Mouse (Mus musculus) bone marrow macrophage, adult 2 months (primary cell): ENCODE measurements around the gene Abhd12. TPM values are rescaled to one million over a fixed set of nuclear protein-coding genes. Genes with fewer than 3 reads are reported as not detected.

ENCODE experiments used
- H3K27ac ChIP-seq: 2 replicates; pipeline ENCODE4 v1.5.1; 2012; ENCODE audit warnings: low read depth, low read length; ENCODE audit not compliant: insufficient read depth
- H3K4me1 ChIP-seq: 2 replicates; pipeline ENCODE4 v1.6.1; 2012; ENCODE audit warnings: low read length; ENCODE audit not compliant: control insufficient read depth, insufficient read depth
- H3K4me3 ChIP-seq: 2 replicates; pipeline ENCODE4 v1.5.1; 2012; ENCODE audit warnings: mild to moderate bottlenecking, low read length, moderate library complexity; ENCODE audit not compliant: insufficient read depth
- CTCF ChIP-seq: IDR thresholded peaks from 2 replicates; pipeline ENCODE4 v1.5.1; 2012; ENCODE audit warnings: low read depth, mild to moderate bottlenecking, low read length, moderate library complexity
- POLR2A ChIP-seq: IDR thresholded peaks from 2 replicates; pipeline ENCODE4 v1.6.1; 2012; ENCODE audit warnings: mild to moderate bottlenecking, low read depth, low read length, borderline replicate concordance
- polyA plus RNA-seq: library from polyadenylated mRNA; stranded (reverse); fragments of >200 nt; gene quantifications from 2 replicates; pipeline ENCODE4 v1.2.4, GENCODE M21; 2012; ENCODE audit not compliant: missing spikeins, insufficient read depth, insufficient read length

Abhd12 gene
- polyA plus RNA-seq, 1 experiment, result 430 TPM

DNA sequence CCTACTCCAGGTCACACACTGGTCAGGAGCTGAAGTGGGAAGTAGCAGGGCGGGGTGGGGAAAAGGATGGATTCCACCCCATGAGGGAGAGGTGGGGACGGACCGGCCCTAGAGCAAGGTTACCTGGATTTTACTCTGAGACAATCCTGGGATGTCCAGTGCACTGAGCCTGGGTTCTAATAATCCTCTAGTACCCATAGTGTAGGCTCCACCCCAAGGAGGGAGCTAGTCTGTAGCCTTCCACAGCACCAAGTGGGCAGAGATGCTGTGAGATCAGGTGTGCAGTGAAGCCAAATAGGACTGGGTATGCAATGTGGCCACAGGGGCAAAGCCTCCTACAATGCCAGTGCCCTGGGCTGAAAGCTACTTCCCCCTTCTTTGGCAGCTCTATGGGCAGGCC, 66.8 kb downstream of the Abhd12 start:
- no peak for TF ChIP-seq CTCF
- TF ChIP-seq POLR2A, result no peak
- Histone ChIP-seq H3K27ac (peak overlapping the region; percentile 99), H3K4me3 (no peak overlapping the region), H3K4me1 (peaks cover 53% of the 10 kb centered on the region)

DNA sequence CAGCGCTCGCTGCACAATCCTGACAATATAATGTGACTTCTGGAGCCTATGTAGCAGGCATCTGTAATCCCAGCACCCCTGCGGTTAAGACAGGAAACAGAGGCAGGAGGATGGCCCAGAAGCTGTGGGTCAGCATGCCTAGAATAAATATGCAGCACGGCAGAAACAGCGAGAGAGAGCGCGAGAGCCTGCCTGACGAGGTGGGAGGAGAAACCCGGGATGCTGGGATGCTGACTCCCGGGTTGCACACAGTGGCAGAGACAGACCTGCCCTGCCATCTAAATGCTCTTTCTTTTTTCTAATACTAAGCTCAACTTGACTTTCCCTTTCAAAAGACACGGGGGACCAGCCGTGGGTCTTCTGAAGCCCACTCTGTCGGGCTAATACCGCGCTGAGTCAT, 67.6 kb downstream of the Abhd12 start:
- no peak for TF ChIP-seq POLR2A
- TF ChIP-seq CTCF, result no peak
- peak overlapping the region; percentile 99 for H3K27ac ChIP-seq
- no peak overlapping the region for H3K4me3 ChIP-seq
- H3K4me1 ChIP-seq, result peaks cover 53% of the 10 kb centered on the region

DNA sequence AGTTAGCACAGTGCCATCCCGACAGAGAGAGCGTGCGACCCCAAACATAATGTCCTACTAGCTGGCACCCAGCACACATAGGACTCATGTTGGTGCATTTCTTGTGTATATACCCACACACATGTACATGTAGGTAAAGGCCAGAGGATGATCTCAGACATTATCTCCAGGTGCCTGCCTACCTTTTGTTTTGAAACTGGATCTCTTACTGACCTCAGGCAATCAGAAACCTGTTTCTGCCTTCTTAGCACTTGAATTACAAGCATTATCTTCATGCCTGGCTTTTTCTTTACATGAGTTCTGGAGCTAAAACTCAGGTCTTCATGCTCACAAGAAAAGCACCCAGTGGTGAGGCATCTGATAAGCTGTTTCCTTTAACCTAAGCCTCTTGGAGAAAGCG, 68.6 kb downstream of the Abhd12 start:
- H3K27ac ChIP-seq, result peak overlapping the region; percentile 80
- peaks cover 58% of the 10 kb centered on the region for H3K4me1 ChIP-seq
- no peak overlapping the region for H3K4me3 ChIP-seq
- TF ChIP-seq POLR2A, result no peak
- no peak for TF ChIP-seq CTCF

DNA sequence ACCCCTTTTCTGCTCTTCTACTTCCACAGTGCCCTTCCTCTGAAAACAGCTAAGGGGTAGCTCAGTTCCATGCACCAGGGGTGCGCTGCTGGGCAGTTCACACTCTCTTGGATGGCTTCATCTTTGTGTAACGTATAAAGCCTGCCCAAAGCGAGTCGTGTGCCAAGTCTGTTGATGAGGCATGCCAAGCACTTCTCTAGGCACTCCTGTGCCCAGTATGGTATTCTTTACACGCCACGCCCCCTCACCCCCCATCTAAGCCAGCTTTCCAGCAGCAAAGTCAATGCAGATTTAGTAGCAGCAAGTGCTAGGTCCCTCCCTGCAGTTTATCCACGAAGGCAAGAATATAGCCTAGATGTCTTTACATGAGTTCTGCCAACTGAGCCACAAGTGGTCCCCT, 69.9 kb downstream of the Abhd12 start:
- no peak overlapping the region for H3K27ac ChIP-seq
- peaks cover 62% of the 10 kb centered on the region for H3K4me1 ChIP-seq
- no peak for TF ChIP-seq CTCF
- no peak overlapping the region for H3K4me3 ChIP-seq

DNA sequence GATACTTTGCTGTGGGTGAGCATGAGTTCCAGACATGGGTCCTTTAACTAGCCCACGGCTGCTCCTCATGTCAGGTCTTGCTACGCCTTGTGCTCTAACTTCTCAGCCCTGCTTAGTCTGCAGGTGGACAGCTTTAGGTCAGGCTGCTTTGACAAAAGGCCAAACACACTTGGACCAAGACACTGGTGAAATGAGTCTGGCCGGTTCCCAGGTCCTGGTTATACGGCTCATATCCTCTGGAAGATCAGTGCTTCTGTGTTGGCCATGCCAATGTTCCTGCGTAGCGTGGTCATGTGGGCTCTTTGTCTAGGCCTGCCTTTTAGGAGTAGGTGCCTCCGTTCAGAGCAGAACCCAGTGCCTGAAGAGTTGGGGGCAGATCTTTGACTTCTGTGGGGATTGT, 72.5 kb downstream of the Abhd12 start:
- H3K4me3 ChIP-seq, result no peak overlapping the region
- TF ChIP-seq CTCF, result no peak
- no peak for TF ChIP-seq POLR2A
- peak overlapping the region; percentile 95 for H3K27ac ChIP-seq

DNA sequence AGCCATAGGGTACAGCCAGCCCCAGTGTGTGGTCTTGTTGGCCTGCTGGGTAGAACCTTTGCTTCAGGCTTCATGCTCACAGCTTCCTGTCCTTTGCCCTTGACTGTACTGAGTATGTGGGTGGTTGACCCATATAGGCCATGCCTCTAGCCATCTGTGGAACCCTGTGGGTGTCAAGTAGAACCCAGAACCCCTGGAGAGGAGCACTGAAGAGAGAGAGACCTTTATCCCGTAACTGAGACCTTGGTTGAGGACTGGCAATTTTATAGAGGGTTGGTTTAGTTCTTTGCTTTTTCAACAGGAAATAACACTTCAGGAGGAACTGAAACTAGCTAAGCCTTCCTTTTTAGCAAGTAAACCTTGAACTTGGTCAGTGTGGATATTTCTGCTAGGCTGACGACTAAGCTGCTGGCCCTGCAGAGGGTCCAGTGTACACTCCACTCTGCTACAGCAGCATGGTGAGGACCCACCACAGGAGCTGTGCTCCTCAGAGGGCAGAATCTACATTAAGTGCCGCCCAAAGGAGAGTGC, 73.6 kb downstream of the Abhd12 start:
- H3K4me1 ChIP-seq, result peaks cover 38% of the 10 kb centered on the region
- H3K4me3 ChIP-seq, result no peak overlapping the region
- no peak for TF ChIP-seq POLR2A
- TF ChIP-seq CTCF, result no peak
- H3K27ac ChIP-seq, result peak overlapping the region; percentile 95

More for the DNA sequence above, 72.5 kb downstream of the Abhd12 start:
- peaks cover 42% of the 10 kb centered on the region for H3K4me1 ChIP-seq

DNA sequence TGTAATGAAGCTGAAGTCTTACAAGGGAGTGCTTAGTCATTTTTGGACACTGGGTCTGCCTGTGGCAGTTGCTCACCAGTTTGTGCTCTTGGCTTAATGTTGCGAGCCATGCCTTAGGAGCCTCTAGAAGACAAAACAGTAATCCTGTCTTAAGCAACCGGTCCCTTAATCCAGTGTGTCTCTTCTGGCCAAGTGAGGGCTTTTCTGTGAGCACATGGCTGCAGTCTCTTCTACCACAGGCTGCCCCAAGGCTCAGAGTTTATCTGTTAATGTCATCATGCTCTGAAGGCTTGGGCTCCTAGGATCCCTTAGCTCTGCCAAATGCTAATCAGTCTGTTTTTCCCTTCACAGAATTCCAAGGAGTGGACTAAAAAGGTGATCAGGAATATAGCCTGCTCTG, 74.5 kb downstream of the Abhd12 start:
- TF ChIP-seq POLR2A, result no peak
- no peak for TF ChIP-seq CTCF
- H3K27ac ChIP-seq, result peak overlapping the region; percentile 95
- peaks cover 31% of the 10 kb centered on the region for H3K4me1 ChIP-seq
- no peak overlapping the region for H3K4me3 ChIP-seq

DNA sequence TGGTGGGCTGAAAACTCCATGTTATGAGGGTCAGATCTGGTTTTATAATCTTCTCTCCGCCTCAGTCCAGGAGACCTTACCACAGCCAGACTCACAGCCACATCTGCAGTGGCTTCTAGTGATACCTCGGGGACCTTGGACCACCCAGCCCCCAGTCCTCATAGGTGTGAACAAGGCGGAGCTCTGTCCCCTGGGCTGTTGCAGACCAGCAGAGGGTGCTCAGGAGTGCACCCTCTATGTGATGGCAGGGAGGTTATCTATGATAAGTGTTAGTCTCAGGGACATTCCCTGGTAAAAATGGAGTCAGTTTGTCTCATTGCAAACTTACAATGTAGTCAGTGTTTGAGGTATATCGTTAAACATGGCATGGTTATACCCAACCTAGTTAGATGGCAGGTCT, 75.9 kb downstream of the Abhd12 start:
- Histone ChIP-seq H3K4me1 (peaks cover 31% of the 10 kb centered on the region), H3K27ac (no peak overlapping the region), H3K4me3 (no peak overlapping the region)
- no peak for TF ChIP-seq POLR2A
- no peak for TF ChIP-seq CTCF

DNA sequence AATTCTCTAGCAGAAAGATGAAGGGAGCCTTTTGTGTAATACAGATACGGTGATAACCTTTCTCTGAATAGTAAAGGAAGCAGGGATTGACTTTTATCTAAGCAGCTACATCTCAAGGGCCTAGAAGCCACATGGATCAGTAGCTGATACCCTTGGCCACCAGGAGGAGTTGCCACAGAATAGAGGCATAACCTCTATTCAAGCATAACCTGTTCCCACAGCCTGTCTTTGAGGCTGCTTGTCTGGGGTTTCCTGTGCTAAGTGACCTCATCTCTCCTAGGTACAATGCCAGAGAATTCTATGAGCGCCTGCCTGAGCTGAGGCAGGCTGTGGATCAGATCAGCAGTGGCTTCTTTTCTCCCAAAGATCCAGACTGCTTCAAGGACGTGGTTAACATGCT, 76.4 kb downstream of the Abhd12 start:
- Histone ChIP-seq H3K27ac (no peak overlapping the region), H3K4me3 (no peak overlapping the region), H3K4me1 (peaks cover 32% of the 10 kb centered on the region)
- no peak for TF ChIP-seq POLR2A

DNA sequence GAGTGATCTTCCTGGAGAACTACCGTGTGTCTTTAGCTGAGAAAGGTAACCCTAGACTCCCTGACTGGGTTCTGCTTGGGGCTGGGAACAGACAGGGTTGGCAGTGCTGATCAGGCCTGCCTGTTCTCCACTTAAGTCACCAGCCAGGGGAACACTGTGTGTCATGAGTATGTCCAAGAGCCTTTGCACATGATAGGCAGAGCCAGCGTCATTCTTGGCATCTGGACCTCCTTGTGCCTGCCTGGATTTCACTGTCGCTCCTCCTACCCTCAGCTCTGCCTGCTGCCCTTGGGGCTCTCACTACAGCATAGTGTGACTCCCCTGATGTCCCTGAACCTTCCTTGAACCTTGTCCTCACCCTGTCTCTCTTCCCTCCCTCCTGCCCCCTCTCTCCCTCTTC, 78.1 kb downstream of the Abhd12 start:
- peaks cover 27% of the 10 kb centered on the region for H3K4me1 ChIP-seq
- H3K27ac ChIP-seq, result no peak overlapping the region
- no peak for TF ChIP-seq POLR2A
- no peak for TF ChIP-seq CTCF
- no peak overlapping the region for H3K4me3 ChIP-seq

DNA sequence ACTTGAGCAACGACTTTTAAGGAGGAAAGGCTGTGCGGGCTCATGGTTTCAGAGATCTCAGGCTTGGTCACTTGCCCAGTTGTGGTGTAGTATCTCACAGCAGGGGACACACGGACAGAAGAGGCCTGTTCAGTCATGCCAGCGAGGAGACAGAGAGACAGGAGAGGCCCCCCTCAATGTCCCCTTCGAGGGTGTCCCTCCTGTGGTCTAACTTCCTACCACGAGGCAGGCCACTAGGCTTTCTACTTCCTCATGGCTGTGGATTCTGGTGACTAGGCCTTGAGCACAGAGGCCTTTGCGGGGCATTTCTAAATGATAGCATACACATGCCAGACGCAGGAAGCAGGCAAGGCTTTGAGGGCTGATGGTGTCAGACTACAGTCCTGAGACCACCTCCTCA, 81.6 kb downstream of the Abhd12 start:
- no peak overlapping the region for H3K4me3 ChIP-seq
- peaks cover 10% of the 10 kb centered on the region for H3K4me1 ChIP-seq
- peak overlapping the region; percentile 11 for H3K27ac ChIP-seq
- TF ChIP-seq POLR2A (no peak), CTCF (no peak)
